Mouse (Mus musculus) forebrain, embryonic 16.5 days (tissue): ENCODE measurements around the gene Nav2. TPM values are rescaled to one million over a fixed set of nuclear protein-coding genes. Genes with fewer than 3 reads are reported as not detected.

ENCODE experiments used
- ATAC-seq: fragments of 200-750 bp; cut with Nextera tagmentation; 2 replicates; pipeline ENCODE4 v1.8.0; 2017; ENCODE audit warnings: mild to moderate bottlenecking, moderate library complexity
- H3K27ac ChIP-seq: fragments of 300-500 bp; sonication (generic); 2 replicates; pipeline ENCODE4 v1.5.1; 2014; ENCODE audit warnings: low read length, control low read depth
- H3K27me3 ChIP-seq: fragments of 300-500 bp; sonication (generic); replicated peaks from 2 replicates; pipeline ENCODE4 v1.6.1; 2014; ENCODE audit warnings: low read length; ENCODE audit not compliant: control insufficient read depth, insufficient read depth
- H3K36me3 ChIP-seq: fragments of 300-500 bp; sonication (generic); 2 replicates; pipeline ENCODE4 v1.6.1; 2014; ENCODE audit not compliant: control insufficient read depth, insufficient read depth
- H3K4me1 ChIP-seq: fragments of 300-500 bp; sonication (generic); replicated peaks from 2 replicates; pipeline ENCODE4 v1.6.1; 2014; ENCODE audit warnings: low read length; ENCODE audit not compliant: control insufficient read depth, insufficient read depth
- H3K4me2 ChIP-seq: fragments of 300-500 bp; sonication (generic); 2 replicates; pipeline ENCODE4 v1.6.1; 2014; ENCODE audit warnings: mild to moderate bottlenecking, low read length, control low read depth
- H3K4me3 ChIP-seq: fragments of 300-500 bp; sonication (generic); replicated peaks from 2 replicates; pipeline ENCODE4 v1.5.1; 2014; ENCODE audit warnings: mild to moderate bottlenecking, low read length, control low read depth
- H3K9ac ChIP-seq: fragments of 300-500 bp; sonication (generic); replicated peaks from 2 replicates; pipeline ENCODE4 v1.6.1; 2014; ENCODE audit warnings: low read depth, low read length, control low read depth
- H3K9me3 ChIP-seq: fragments of 300-500 bp; sonication (generic); 2 replicates; pipeline ENCODE4 v1.6.1; 2016; ENCODE audit warnings: low read length; ENCODE audit not compliant: control insufficient read depth
- WGBS: fragments of 180-500 bp; shearing (Covaris S2); extraction: QIAGEN DNeasy Blood & Tissue Kit; methylation state at CpG from one replicate; pipeline ENCODE4 v1.1.7; 2014; 5-methylcytosine and 5-hydroxymethylcytosine counted together
- polyA plus RNA-seq: library from polyadenylated mRNA; unstranded; fragments of >200 nt; fragmentation: Nextera tagmentation; extraction: Ambion mirVana; gene quantifications from 2 replicates; pipeline ENCODE4 v1.2.1, GENCODE M21; 2015

The Nav2 gene
- polyA plus RNA-seq, 1 experiment from 2014 or later: 35.2 TPM

- Histone ChIP-seq H3K27ac (no peak overlapping the region), H3K4me1 (peaks cover 10% of the 10 kb centered on the region), H3K27me3 (no peaks in the 10 kb centered on the region), H3K36me3 (no peaks in the 10 kb centered on the region), H3K4me2 (no peak overlapping the region), H3K9me3 (no peaks in the 10 kb centered on the region), H3K4me3 (no peak overlapping the region), H3K9ac (no peak overlapping the region)
- ATAC-seq: no peak
- WGBS: 91% methylated on average over 8 of the region's 8 CpGs
Measured at GRCm38 (mm10) chr7:48998097-48998496, 89.6 kb downstream of the Nav2 start.

GRCm38 (mm10) chr7:48998595-48998994 lies 90.1 kb downstream of the Nav2 start:
- 75% methylated on average over 10 of the region's 10 CpGs for WGBS
- no peak overlapping the region for H3K4me2 ChIP-seq
- no peaks in the 10 kb centered on the region for H3K9me3 ChIP-seq
- no peak for ATAC-seq
- H3K4me3 ChIP-seq: no peak overlapping the region
- H3K9ac ChIP-seq: no peak overlapping the region
- H3K4me1 ChIP-seq: peaks cover 12% of the 10 kb centered on the region
- no peaks in the 10 kb centered on the region for H3K36me3 ChIP-seq
- H3K27ac ChIP-seq: no peak overlapping the region
- H3K27me3 ChIP-seq: no peaks in the 10 kb centered on the region

- H3K36me3 ChIP-seq: no peaks in the 10 kb centered on the region
- H3K9me3 ChIP-seq: no peaks in the 10 kb centered on the region
- H3K27me3 ChIP-seq: no peaks in the 10 kb centered on the region
- WGBS: 73% methylated on average over 3 of the region's 3 CpGs
- H3K27ac ChIP-seq: no peak overlapping the region
- H3K4me2 ChIP-seq: no peak overlapping the region
- H3K4me1 ChIP-seq: peaks cover 7% of the 10 kb centered on the region
- H3K9ac ChIP-seq: no peak overlapping the region
- no peak for ATAC-seq
- H3K4me3 ChIP-seq: no peak overlapping the region
Measured at GRCm38 (mm10) chr7:49000816-49001215, 92.3 kb downstream of the Nav2 start.

- 71% methylated on average over 5 of the region's 5 CpGs for WGBS
- Histone ChIP-seq H3K4me1 (peaks cover 7% of the 10 kb centered on the region), H3K9me3 (no peaks in the 10 kb centered on the region), H3K9ac (no peak overlapping the region), H3K4me2 (no peak overlapping the region), H3K36me3 (no peaks in the 10 kb centered on the region), H3K27ac (no peak overlapping the region), H3K4me3 (no peak overlapping the region), H3K27me3 (no peaks in the 10 kb centered on the region)
- no peak for ATAC-seq
Measured at GRCm38 (mm10) chr7:49004402-49004801, 95.9 kb downstream of the Nav2 start.

- 69% methylated on average over 7 of the region's 7 CpGs for WGBS
- Histone ChIP-seq H3K4me3 (no peak overlapping the region), H3K9ac (no peak overlapping the region), H3K36me3 (no peaks in the 10 kb centered on the region), H3K27me3 (no peaks in the 10 kb centered on the region), H3K9me3 (no peaks in the 10 kb centered on the region), H3K4me1 (peaks cover 7% of the 10 kb centered on the region), H3K4me2 (no peak overlapping the region), H3K27ac (no peak overlapping the region)
- no peak for ATAC-seq
Measured at GRCm38 (mm10) chr7:49006886-49007285, 98.4 kb downstream of the Nav2 start.

- H3K4me1 ChIP-seq: peaks cover 2% of the 10 kb centered on the region
- no peaks in the 10 kb centered on the region for H3K36me3 ChIP-seq
- no peaks in the 10 kb centered on the region for H3K27me3 ChIP-seq
- no peaks in the 10 kb centered on the region for H3K9me3 ChIP-seq
- no peak overlapping the region for H3K27ac ChIP-seq
- ATAC-seq: no peak
- H3K9ac ChIP-seq: no peak overlapping the region
- H3K4me3 ChIP-seq: no peak overlapping the region
- H3K4me2 ChIP-seq: no peak overlapping the region
- WGBS: 80% methylated on average over 6 of the region's 6 CpGs
Measured at GRCm38 (mm10) chr7:49010739-49011138, 102.2 kb downstream of the Nav2 start.

GRCm38 (mm10) chr7:49012027-49012426 lies 103.5 kb downstream of the Nav2 start:
- WGBS: 59% methylated on average over 1 of the region's 1 CpGs
- Histone ChIP-seq H3K27ac (no peak overlapping the region), H3K36me3 (no peaks in the 10 kb centered on the region), H3K27me3 (no peaks in the 10 kb centered on the region), H3K9me3 (no peaks in the 10 kb centered on the region), H3K4me2 (no peak overlapping the region), H3K4me3 (no peak overlapping the region), H3K9ac (no peak overlapping the region), H3K4me1 (peaks cover 8% of the 10 kb centered on the region)
- no peak for ATAC-seq

GRCm38 (mm10) chr7:49014480-49014879 lies 106.0 kb downstream of the Nav2 start:
- no peaks in the 10 kb centered on the region for H3K36me3 ChIP-seq
- no peak overlapping the region for H3K4me2 ChIP-seq
- no peak overlapping the region for H3K4me3 ChIP-seq
- no peaks in the 10 kb centered on the region for H3K27me3 ChIP-seq
- H3K9me3 ChIP-seq: no peaks in the 10 kb centered on the region
- 82% methylated on average over 10 of the region's 10 CpGs for WGBS
- H3K9ac ChIP-seq: no peak overlapping the region
- peaks cover 10% of the 10 kb centered on the region for H3K4me1 ChIP-seq
- no peak for ATAC-seq
- H3K27ac ChIP-seq: no peak overlapping the region

GRCm38 (mm10) chr7:49015297-49015696 lies 106.8 kb downstream of the Nav2 start:
- Histone ChIP-seq H3K9me3 (no peaks in the 10 kb centered on the region), H3K27ac (no peak overlapping the region), H3K36me3 (no peaks in the 10 kb centered on the region), H3K27me3 (no peaks in the 10 kb centered on the region), H3K9ac (no peak overlapping the region), H3K4me2 (no peak overlapping the region), H3K4me3 (no peak overlapping the region), H3K4me1 (peaks cover 10% of the 10 kb centered on the region)
- WGBS: 66% methylated on average over 6 of the region's 6 CpGs
- ATAC-seq: peak; percentile 22

GRCm38 (mm10) chr7:49016088-49016487 lies 107.6 kb downstream of the Nav2 start:
- H3K4me1 ChIP-seq: peaks cover 10% of the 10 kb centered on the region
- ATAC-seq: no peak
- H3K27me3 ChIP-seq: no peaks in the 10 kb centered on the region
- no peak overlapping the region for H3K4me3 ChIP-seq
- no peaks in the 10 kb centered on the region for H3K36me3 ChIP-seq
- no peak overlapping the region for H3K4me2 ChIP-seq
- no peaks in the 10 kb centered on the region for H3K9me3 ChIP-seq
- no peak overlapping the region for H3K9ac ChIP-seq
- no peak overlapping the region for H3K27ac ChIP-seq
- WGBS: 57% methylated on average over 2 of the region's 2 CpGs
